Mouse (Mus musculus): Measurements from ENCODE around the gene Kcnh7. TPM values are rescaled to one million over a fixed set of nuclear protein-coding genes. Genes with fewer than 3 reads are reported as not detected.

The Kcnh7 gene
- polyA plus RNA-seq, 1 experiment from 2014 or later = 0.12 TPM

DNA sequence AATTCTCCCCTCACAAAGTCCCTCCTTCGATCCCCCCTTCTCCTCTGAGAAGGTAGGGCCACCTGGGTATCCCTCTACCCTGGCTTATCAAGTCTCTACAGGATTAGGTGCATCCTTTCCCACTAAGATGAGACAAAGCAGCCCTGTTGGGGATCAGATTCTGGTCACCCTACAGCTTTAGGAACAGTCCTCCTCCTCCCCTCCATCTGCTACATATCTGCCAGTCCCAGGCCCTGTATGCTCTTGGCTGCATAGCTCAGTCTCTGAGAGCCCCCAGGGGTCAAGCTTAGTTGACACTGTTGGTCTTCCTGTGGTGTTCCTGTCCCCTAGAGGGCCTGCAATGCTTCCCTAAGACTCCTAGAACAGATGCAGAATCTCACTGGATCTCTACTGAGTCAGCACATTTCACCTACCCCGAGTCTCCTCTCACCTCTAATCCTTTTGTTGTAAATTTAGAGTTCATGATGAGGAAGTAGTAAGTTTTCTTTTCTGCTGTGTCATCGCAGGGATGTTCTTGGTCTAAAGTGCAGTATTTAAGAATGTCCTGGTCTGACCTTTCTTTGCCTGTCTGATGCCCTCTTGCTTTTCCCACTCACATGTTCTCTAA, 499.0 kb downstream of the Kcnh7 start:
- no peak for TF ChIP-seq EP300 (IDR thresholded peaks at IDR 0.05; ENCODE audit: low read depth)
- Histone ChIP-seq H3K27ac (ENCODE audit: low read depth) (no peak overlapping the region), H3K4me2 (ENCODE audit: low read depth, low read length) (no peak overlapping the region), H3K27me3 (ENCODE audit: insufficient read depth, low read length) (no peaks in the 10 kb centered on the region), H3K9me3 (ENCODE audit: low read length) (no peaks in the 10 kb centered on the region), H3K4me3 (ENCODE audit: low read depth, low read length) (no peak overlapping the region), H3K36me3 (replicated peaks; ENCODE audit: insufficient read depth, low read length) (peaks cover 3% of the 10 kb centered on the region; the same call in 1 of the 2 replicates), H3K4me1 (ENCODE audit: insufficient read depth) (no peaks in the 10 kb centered on the region), H3K9ac (replicated peaks) (no peak overlapping the region)
- 51% methylated on average over 3 of the region's 3 CpGs for WGBS (ENCODE audit: insufficient replicate concordance)
- DNase-seq (no peak), ATAC-seq (peak; percentile 13; the same call in 1 of the 2 replicates)

DNA sequence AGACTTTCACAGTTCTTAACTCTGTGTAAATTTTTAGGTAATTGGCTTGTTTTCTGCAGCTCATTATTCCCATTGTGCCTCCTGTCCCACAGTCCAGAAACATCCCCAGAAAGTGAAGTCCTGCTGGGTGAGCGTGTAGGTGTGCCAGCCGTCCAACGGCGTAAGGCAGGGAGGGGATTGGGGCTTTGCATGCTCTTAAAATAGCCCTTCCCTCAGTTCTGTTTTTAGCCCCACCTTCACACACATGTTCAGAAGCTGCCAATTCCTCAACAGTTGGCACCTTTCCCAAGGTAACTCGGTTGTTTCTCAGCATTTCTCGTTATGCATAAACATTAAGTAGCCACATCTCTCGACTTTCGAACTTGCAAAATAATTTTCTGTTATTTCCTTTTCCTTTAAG, 502.4 kb downstream of the Kcnh7 start:
- DNase-seq = no peak
- H3K27me3 ChIP-seq (ENCODE audit: insufficient read depth, low read length) = no peaks in the 10 kb centered on the region
- H3K4me2 ChIP-seq (ENCODE audit: low read depth, low read length) = no peak overlapping the region
- no peaks in the 10 kb centered on the region for H3K4me1 ChIP-seq (ENCODE audit: insufficient read depth)
- H3K4me3 ChIP-seq (ENCODE audit: low read depth, low read length) = no peak overlapping the region
- no peaks in the 10 kb centered on the region for H3K9me3 ChIP-seq (ENCODE audit: low read length)
- ATAC-seq = no peak
- no peak overlapping the region for H3K9ac ChIP-seq (replicated peaks)
- 71% methylated on average over 8 of the region's 8 CpGs for WGBS (ENCODE audit: insufficient replicate concordance)
- no peaks in the 10 kb centered on the region for H3K36me3 ChIP-seq (replicated peaks; ENCODE audit: insufficient read depth, low read length)
- H3K27ac ChIP-seq (ENCODE audit: low read depth) = no peak overlapping the region
- TF ChIP-seq CTCF (IDR thresholded peaks at IDR 0.05; ENCODE audit: low read depth) = no peak
- TF ChIP-seq EP300 (IDR thresholded peaks at IDR 0.05; ENCODE audit: low read depth) = no peak

GRCm38 (mm10) chr2:62672788-62673187, 511.3 kb downstream of the Kcnh7 start:
- Histone ChIP-seq H3K9ac (replicated peaks) (no peak overlapping the region), H3K4me2 (ENCODE audit: low read depth, low read length) (peak overlapping the region; percentile 19; the same call in 1 of the 2 replicates), H3K27ac (ENCODE audit: low read depth) (no peak overlapping the region), H3K9me3 (ENCODE audit: low read length) (no peaks in the 10 kb centered on the region), H3K4me3 (ENCODE audit: low read depth, low read length) (no peak overlapping the region), H3K27me3 (ENCODE audit: insufficient read depth, low read length) (no peaks in the 10 kb centered on the region), H3K4me1 (ENCODE audit: insufficient read depth) (peaks cover 4% of the 10 kb centered on the region; the same call in 1 of the 2 replicates), H3K36me3 (replicated peaks; ENCODE audit: insufficient read depth, low read length) (0 out of 2 replicates have a peak, but pooled peaks cover 2% of the 10 kb centered on the region)
- ATAC-seq = 0 out of 2 replicates have a peak, but pooled peaks have one; percentile 33
- DNase-seq = peak; percentile 23
- TF ChIP-seq CTCF (IDR thresholded peaks at IDR 0.05; ENCODE audit: low read depth) (no peak), EP300 (IDR thresholded peaks at IDR 0.05; ENCODE audit: low read depth) (no peak)
- 63% methylated on average over 5 of the region's 5 CpGs for WGBS (ENCODE audit: insufficient replicate concordance)

- Histone ChIP-seq H3K4me2 (ENCODE audit: low read depth, low read length) (no peak overlapping the region), H3K36me3 (replicated peaks; ENCODE audit: insufficient read depth, low read length) (0 out of 2 replicates have a peak, but pooled peaks cover 2% of the 10 kb centered on the region), H3K9me3 (ENCODE audit: low read length) (no peaks in the 10 kb centered on the region), H3K4me3 (ENCODE audit: low read depth, low read length) (no peak overlapping the region), H3K4me1 (ENCODE audit: insufficient read depth) (peaks cover 4% of the 10 kb centered on the region; the same call in 1 of the 2 replicates), H3K27me3 (ENCODE audit: insufficient read depth, low read length) (no peaks in the 10 kb centered on the region), H3K9ac (replicated peaks) (no peak overlapping the region), H3K27ac (ENCODE audit: low read depth) (no peak overlapping the region)
- DNase-seq (no peak), ATAC-seq (no peak)
- WGBS (ENCODE audit: insufficient replicate concordance) = 68% methylated on average over 4 of the region's 4 CpGs
- TF ChIP-seq EP300 (IDR thresholded peaks at IDR 0.05; ENCODE audit: low read depth) (no peak), CTCF (IDR thresholded peaks at IDR 0.05; ENCODE audit: low read depth) (no peak)
Measured at GRCm38 (mm10) chr2:62670767-62671166, 513.3 kb downstream of the Kcnh7 start.

- Histone ChIP-seq H3K27me3 (ENCODE audit: insufficient read depth, low read length) (no peaks in the 10 kb centered on the region), H3K9ac (replicated peaks) (no peak overlapping the region), H3K9me3 (ENCODE audit: low read length) (no peaks in the 10 kb centered on the region), H3K4me1 (ENCODE audit: insufficient read depth) (peaks cover 4% of the 10 kb centered on the region; the same call in 1 of the 2 replicates), H3K27ac (ENCODE audit: low read depth) (no peak overlapping the region), H3K4me3 (ENCODE audit: low read depth, low read length) (no peak overlapping the region), H3K4me2 (ENCODE audit: low read depth, low read length) (no peak overlapping the region), H3K36me3 (replicated peaks; ENCODE audit: insufficient read depth, low read length) (0 out of 2 replicates have a peak, but pooled peaks cover 2% of the 10 kb centered on the region)
- TF ChIP-seq EP300 (IDR thresholded peaks at IDR 0.05; ENCODE audit: low read depth) (no peak), CTCF (IDR thresholded peaks at IDR 0.05; ENCODE audit: low read depth) (no peak)
- DNase-seq (no peak), ATAC-seq (no peak)
- 74% methylated on average over 5 of the region's 5 CpGs for WGBS (ENCODE audit: insufficient replicate concordance)
Measured at GRCm38 (mm10) chr2:62670301-62670700, 513.8 kb downstream of the Kcnh7 start.

DNA sequence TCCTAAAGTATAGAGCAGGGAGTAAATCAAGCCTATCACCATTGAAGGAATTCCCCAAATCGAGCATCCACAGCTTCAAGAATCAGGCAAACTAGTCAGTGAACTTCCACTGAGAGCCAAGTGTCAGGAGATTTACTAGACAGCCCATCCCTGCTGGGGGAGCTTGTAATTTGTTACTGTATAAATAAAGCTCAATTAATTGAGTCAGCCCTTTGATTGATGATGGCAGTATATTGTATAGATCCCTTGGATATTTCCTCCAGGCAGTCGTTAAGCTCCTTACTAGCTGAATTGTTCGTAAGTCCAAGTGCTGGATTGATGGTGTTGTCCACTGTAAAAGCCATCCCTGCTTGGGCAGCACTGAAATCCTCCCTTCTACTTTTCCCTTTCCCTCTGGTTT, 514.2 kb downstream of the Kcnh7 start:
- H3K4me3 ChIP-seq (ENCODE audit: low read depth, low read length) = no peak overlapping the region
- WGBS (ENCODE audit: insufficient replicate concordance) = 77% methylated on average over 3 of the region's 3 CpGs

More for the DNA sequence above, 514.2 kb downstream of the Kcnh7 start:
- H3K4me1 ChIP-seq (ENCODE audit: insufficient read depth) = peaks cover 4% of the 10 kb centered on the region; the same call in 1 of the 2 replicates
- H3K4me2 ChIP-seq (ENCODE audit: low read depth, low read length) = no peak overlapping the region
- no peak overlapping the region for H3K9ac ChIP-seq (replicated peaks)
- no peaks in the 10 kb centered on the region for H3K9me3 ChIP-seq (ENCODE audit: low read length)
- ATAC-seq = no peak
- 0 out of 2 replicates have a peak, but pooled peaks cover 2% of the 10 kb centered on the region for H3K36me3 ChIP-seq (replicated peaks; ENCODE audit: insufficient read depth, low read length)
- H3K27ac ChIP-seq (ENCODE audit: low read depth) = no peak overlapping the region
- DNase-seq = no peak
- no peaks in the 10 kb centered on the region for H3K27me3 ChIP-seq (ENCODE audit: insufficient read depth, low read length)
- no peak for TF ChIP-seq EP300 (IDR thresholded peaks at IDR 0.05; ENCODE audit: low read depth)
- no peak for TF ChIP-seq CTCF (IDR thresholded peaks at IDR 0.05; ENCODE audit: low read depth)

All from liver, postnatal 0 days (tissue).